Mouse (Mus musculus) lung, adult 18-20 months (tissue): ENCODE results near the gene Scamp2.

Experiments used
- DNase-seq, 2 experiments: peaks; one replicate each; pipeline ENCODE4 v3.0.0; 2022; ENCODE audit warnings: mixed read lengths in 2 of 2

Scamp2 gene

GRCm38 (mm10) chr9:57560861-57561710, at the start of gene Scamp2:
Gene Scamp2 (plus strand): TSS chr9:57560943.
- peak; percentile 94 to 95 for DNase-seq

GRCm38 (mm10) chr9:57517113-57517512, 43.6 kb upstream of the Scamp2 start:
- DNase-seq, result peak; percentile 30 to 33

GRCm38 (mm10) chr9:57520375-57521055, 40.2 kb upstream of the Scamp2 start:
- no peak for DNase-seq

- peak; percentile 93 to 94 for DNase-seq
Measured at GRCm38 (mm10) chr9:57521056-57521911, 39.5 kb upstream of the Scamp2 start, which contains the start of gene Cox5a. Gene Cox5a (plus strand): TSS chr9:57521274.

GRCm38 (mm10) chr9:57522114-57522860, 38.5 kb upstream of the Scamp2 start:
- DNase-seq, result no peak

GRCm38 (mm10) chr9:57522861-57523246, 37.9 kb upstream of the Scamp2 start:
- DNase-seq, result no peak

- DNase-seq, result no peak
Measured at GRCm38 (mm10) chr9:57523754-57524153, 37.0 kb upstream of the Scamp2 start.

GRCm38 (mm10) chr9:57524439-57524838, 36.3 kb upstream of the Scamp2 start:
- no peak for DNase-seq

- DNase-seq, result no peak
Measured at GRCm38 (mm10) chr9:57525516-57525915, 35.2 kb upstream of the Scamp2 start.

- no peak for DNase-seq
Measured at GRCm38 (mm10) chr9:57526435-57526834, 34.3 kb upstream of the Scamp2 start.

- no peak for DNase-seq
Measured at GRCm38 (mm10) chr9:57531946-57532345, 28.8 kb upstream of the Scamp2 start.

GRCm38 (mm10) chr9:57536362-57536761, 24.4 kb upstream of the Scamp2 start:
- no peak for DNase-seq

GRCm38 (mm10) chr9:57537044-57537727, 23.6 kb upstream of the Scamp2 start, which contains the start of gene Fam219b:
Gene Fam219b (plus strand): TSS chr9:57537528.
- DNase-seq, result peak; percentile 90 to 93

GRCm38 (mm10) chr9:57537728-57538181, 23.0 kb upstream of the Scamp2 start:
- DNase-seq, result peak in 1 of 2 experiments; percentile 18

- DNase-seq, result no peak
Measured at GRCm38 (mm10) chr9:57539550-57539949, 21.2 kb upstream of the Scamp2 start.

- peak in 1 of 2 experiments; percentile 45 for DNase-seq
Measured at GRCm38 (mm10) chr9:57541312-57541711, 19.4 kb upstream of the Scamp2 start.

GRCm38 (mm10) chr9:57543951-57544350, 16.8 kb upstream of the Scamp2 start:
- DNase-seq, result no peak

- DNase-seq, result peak; percentile 42 to 43
Measured at GRCm38 (mm10) chr9:57547287-57547686, 13.5 kb upstream of the Scamp2 start.

GRCm38 (mm10) chr9:57547869-57548268, 12.9 kb upstream of the Scamp2 start:
- no peak for DNase-seq

- no peak for DNase-seq
Measured at GRCm38 (mm10) chr9:57549186-57549585, 11.6 kb upstream of the Scamp2 start.

GRCm38 (mm10) chr9:57550126-57550862, 10.4 kb upstream of the Scamp2 start:
- DNase-seq, result peak; percentile 40 to 54
